Mouse (Mus musculus) c-Kit-positive CD71-positive TER-119-positive erythroid progenitor cells, embryonic 14.5 days (primary cell): ENCODE measurements around the gene Zfp281.

Experiments
- DNase-seq: peaks from one replicate; pipeline ENCODE4 v3.0.0-alpha.2; 2013; ENCODE audit warnings: low spot score

Zfp281 gene

GRCm38 (mm10) chr1:136613300-136613751, 11.4 kb upstream of the Zfp281 start:
- no peak for DNase-seq

DNA sequence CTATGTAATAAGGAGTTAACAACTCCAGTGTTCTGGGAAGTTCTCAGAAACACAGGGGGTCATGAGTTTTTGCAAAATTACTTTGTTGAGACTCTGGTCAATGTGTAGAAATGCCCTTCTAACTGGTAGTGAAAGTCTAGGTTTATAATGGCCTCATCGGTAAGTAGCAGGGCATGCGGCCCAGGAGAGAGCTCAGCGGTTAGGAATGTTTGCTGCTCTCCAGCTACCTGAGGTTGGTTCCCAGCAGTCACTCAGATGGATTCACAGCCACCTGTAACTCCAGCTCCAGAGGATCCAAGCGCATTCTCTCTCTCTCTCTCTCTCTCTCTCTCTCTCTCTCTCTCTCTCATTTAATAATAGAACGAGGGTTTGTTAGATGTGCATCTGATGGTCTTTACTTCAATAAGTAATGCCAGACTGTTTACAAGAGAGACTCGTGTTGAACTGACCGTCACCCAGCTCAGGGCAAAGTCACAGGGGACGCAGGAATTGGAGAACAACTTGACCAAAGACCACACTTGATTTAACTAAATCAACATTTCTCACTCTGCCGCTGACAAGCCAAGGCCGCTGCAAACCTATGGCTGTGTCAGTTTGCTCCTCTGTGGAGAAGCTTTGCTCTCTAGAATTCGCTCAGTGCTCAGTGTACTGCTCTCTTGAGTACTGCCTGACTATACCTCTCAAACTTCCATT, 9.8 kb upstream of the Zfp281 start:
- no peak for DNase-seq

GRCm38 (mm10) chr1:136617163-136617788, 7.4 kb upstream of the Zfp281 start:
- DNase-seq, result no peak

- no peak for DNase-seq
Observed at GRCm38 (mm10) chr1:136618570-136618969, 6.1 kb upstream of the Zfp281 start.

- DNase-seq, result peak; percentile 15
Observed at GRCm38 (mm10) chr1:136625019-136625895, 556 bp downstream of the Zfp281 start.

- DNase-seq, result no peak
Observed at GRCm38 (mm10) chr1:136626141-136626540, 1.4 kb downstream of the Zfp281 start.

DNA sequence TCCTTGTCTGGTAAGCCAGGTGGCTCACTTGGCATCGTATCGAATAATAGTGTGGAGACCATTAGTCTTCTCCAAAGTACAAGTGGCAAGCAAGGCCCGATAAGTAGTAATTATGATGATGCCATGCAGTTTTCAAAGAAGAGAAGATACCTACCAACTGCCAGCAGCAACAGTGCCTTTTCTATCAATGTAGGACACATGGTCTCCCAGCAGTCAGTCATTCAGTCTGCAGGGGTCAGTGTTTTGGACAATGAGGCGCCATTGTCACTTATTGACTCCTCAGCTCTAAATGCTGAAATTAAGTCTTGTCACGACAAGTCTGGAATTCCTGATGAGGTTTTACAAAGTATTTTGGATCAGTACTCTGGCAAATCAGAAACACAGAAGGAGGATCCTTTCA, 2.1 kb downstream of the Zfp281 start:
- no peak for DNase-seq

GRCm38 (mm10) chr1:136627591-136627990, 2.9 kb downstream of the Zfp281 start:
- DNase-seq, result no peak

- no peak for DNase-seq
Observed at GRCm38 (mm10) chr1:136632891-136633290, 8.2 kb downstream of the Zfp281 start.

DNA sequence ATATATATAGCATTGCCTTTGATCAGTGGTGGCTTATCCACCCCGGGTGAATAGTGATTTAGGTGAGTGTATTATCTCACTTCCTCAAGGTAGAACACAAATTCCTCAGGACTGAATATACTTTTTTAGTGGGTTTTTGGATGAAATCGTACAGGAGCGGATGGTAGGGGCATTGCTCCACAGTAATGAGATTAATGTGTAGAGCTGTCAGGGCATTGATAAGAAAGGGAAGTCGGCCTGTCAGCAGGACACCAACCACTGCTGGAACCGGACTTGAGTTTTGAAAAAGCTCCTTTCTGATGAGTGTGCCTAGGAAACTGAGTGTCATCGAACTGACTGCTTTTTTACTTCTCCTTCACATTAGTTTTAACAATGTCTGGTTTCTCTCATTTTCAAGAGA, 10.9 kb downstream of the Zfp281 start:
- no peak for DNase-seq

DNA sequence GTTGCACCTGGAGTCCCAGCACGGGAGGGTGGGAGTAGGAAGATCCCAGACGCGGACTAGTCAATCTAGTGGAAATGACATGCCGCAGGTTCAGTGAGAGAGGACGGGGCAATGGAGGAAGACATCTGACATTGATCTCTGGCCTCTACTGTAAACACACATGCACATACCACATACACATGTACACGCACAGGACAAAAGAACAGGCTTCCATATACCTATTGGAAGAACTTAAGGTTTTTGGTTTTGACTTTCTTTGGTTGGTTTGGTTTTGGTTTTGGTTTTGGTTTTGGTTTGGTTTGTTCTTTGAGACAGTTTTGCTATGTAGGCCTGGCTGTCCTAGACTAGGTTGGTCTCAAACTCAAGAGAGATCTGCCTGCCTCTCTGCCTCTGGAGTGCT, 12.2 kb downstream of the Zfp281 start:
- no peak for DNase-seq

DNA sequence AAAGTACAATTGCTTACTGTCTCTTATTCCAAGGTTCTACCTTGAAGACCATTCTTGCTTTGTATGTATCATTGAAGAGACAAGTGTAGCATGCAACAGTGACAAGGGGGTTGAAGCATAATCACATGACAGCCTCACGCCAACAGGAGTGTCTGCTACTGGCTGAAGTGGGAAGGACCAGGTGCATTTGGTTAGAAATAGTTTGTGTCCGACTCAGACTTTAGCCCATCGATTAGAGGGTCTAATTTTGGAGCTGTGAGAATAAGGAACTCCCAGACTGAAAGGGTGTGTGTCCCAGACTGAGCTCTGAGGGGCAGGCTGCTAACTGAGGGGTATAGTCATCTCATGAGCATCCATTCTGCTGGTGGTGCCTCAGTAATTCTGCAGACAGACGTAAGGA, 13.0 kb downstream of the Zfp281 start:
- DNase-seq, result no peak

DNA sequence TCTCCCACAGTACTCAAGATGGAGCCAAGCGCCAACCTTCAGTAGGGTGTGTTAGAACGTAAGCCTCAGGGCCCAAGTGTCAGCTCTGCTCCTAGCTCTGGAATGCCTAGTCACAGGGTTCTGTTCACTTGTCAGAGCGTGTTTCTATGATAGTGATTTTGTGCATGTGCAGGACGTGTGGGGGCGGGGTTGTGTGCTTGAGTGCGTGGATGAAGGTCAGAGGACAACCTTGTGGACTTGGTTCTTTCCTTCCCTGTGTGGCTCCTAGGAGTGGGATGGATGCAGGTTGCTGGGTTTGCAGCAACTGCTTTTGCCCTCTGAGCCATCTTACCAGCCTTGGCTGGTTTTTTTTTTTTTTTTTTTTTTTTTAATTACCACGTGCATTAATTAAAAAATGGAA, 13.5 kb downstream of the Zfp281 start:
- DNase-seq, result no peak

DNA sequence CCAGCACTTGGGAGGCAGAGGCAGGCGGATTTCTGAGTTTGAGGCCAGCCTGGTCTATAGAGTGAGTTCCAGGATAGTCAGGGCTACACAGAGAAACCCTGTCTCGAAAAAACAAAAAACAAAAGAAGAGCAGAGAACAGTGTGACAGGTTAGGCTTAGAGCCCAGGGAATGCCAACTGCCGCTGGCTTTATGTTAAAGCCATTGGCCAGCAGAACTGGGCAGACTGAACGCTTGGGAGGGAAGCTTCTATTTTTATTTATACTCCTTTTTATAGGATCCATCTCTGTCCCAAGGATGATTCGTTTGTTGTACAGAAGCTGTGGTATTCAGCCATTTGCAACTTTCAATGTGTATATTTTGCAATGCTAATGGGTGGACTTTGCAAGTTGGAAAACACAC, 14.0 kb downstream of the Zfp281 start:
- DNase-seq, result no peak

DNA sequence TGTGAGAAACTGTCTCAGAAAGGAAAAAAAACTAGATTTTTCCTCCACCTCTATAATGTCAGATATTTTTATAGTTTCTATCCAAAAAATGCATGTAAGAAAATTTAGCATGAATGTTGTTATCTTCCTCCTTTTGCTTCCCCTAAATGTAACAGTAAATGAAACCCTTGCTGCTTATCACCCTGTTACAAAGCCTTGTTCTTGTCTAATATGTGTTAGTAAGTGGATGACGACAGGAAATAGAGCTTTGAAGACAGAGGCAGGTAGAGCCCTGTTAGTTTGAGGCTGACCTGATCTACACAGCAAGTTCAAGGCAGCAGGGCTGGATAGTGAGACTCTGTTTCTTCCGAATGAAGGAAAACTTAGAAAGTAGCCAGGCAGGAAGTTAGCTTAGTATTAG, 14.5 kb downstream of the Zfp281 start:
- DNase-seq, result no peak

- DNase-seq, result no peak
Observed at GRCm38 (mm10) chr1:136642701-136643100, 18.0 kb downstream of the Zfp281 start.

- DNase-seq, result no peak
Observed at GRCm38 (mm10) chr1:136644486-136644885, 19.8 kb downstream of the Zfp281 start.

- DNase-seq, result no peak
Observed at GRCm38 (mm10) chr1:136645849-136646625, 21.3 kb downstream of the Zfp281 start.

DNA sequence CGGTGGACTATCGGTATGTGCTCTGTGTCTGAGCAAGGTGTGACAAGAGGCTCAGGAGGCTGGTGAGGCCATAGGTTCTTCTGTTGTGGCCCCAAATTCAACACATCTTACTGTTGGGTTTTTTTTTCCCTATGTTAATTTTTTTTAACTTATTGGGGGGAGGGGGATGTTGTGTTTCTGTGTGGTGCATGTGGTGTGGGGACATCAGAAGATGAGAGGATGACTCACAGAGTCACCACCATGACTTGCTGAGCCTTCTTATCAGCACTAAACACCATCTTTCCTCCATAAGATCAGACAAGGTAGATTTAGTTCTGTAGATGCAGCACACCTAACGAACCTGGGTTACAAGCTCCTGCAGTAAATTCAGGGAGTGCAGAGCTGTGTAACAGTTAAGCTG, 27.4 kb downstream of the Zfp281 start:
- no peak for DNase-seq

- DNase-seq, result no peak
Observed at GRCm38 (mm10) chr1:136653526-136653925, 28.8 kb downstream of the Zfp281 start.

DNA sequence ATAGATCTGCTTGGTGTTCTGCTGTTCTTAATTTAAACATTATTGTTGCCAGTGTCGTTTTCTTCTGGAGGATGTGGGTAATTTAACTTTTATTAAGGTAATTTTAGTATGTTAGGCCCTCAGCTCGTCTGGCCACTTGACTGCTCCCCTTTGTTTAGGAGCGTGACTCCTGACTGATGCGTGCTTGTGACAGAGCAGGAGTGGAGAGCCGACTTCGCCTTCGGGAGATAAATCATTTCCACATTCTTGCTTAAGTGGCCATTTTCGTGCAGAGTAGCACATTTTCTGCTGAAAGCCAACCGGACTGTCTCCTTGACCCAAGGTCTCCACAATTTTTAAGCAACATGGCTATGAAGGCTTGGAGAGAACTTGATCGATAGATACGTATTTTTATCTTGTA, 29.7 kb downstream of the Zfp281 start:
- DNase-seq, result no peak

DNA sequence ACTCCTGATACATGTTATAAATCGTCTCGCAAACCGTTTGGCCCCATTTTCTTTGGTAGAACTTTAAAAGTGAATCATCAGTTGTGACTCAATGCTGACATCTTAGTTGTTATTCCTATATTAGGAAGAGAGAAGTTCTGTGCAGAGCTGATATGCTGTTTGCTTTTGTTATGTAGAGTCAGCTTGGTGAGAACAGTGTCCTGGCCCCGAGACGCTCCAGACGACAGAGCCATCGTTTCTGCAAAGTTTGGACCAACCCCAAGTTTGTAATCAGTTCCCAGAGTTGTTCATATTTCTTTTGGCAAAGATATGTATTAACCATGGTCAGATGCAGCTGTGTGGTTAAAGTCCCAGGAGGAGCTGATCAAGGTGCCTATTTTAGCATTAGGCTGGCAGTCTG, 31.9 kb downstream of the Zfp281 start:
- DNase-seq, result no peak
